Mouse (Mus musculus) spleen, embryonic (tissue): Measurements from ENCODE around the gene Tpst2.

Experiments
- CTCF ChIA-PET: fragments of 350-600 bp; sonication (Branson Sonifier 250); formaldehyde crosslinking; loops from one replicate; lab custom pipeline; 2022; lab: Charles Lee

The Tpst2 gene

DNA sequence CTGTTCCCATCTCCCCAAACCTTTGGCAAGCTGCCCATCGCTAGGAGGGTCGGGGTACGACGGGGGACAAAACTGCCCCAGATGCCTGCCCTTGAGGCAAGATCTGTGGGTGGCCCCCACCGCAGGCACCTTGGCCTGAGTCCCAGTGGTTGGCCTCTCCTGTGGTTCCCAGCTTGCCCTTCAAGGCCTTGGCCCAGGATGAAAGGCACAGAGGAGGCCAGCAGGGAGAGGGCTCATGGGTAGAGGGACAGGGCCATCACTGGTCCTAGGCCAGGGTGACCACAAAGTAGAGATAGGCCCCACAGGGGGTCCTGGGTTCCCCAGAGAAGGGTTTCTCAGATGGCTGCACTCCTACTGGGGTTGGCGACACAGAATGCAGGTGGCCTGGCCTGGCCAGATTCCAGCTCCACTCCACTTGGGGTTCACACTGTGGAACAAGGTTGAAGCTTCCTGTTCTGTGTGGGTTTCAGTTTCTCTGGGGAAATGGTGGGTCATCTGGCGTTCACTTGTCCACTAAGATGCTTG, 22.1 kb upstream of the Tpst2 start:
- CTCF ChIA-PET, result interaction anchor here (0.6 kb wide), 1 partner anchor 1888 kb away, joined by 4 read pairs; no protein-coding TSS in a partner anchor

DNA sequence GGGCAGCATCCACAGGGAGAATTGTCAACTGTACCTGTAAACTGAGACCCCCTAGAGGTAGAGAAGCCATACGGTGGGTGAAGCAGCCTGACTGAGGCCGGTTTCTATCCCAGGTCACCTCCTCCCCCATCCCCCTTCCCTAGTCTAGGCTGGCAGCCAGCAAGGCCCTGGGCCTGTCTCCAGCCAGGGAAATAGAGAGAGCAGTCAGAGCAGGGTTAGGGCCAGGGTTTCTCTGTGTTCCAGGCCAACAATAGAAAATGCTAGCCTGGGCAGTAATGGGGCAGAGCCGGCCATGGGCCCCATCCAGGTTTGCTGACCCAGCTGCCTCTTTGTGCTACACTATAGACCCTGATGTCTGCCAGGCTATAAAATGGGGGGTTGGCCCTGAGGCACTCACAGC, 21.1 kb upstream of the Tpst2 start, which contains the start of gene Crybb1:
Gene Crybb1 (plus strand): TSS at position 390 of the 400 bp plus-strand sequence.
- CTCF ChIA-PET, result interaction anchor here (0.6 kb wide), 1 partner anchor 54 kb away, joined by 3 read pairs; no protein-coding TSS in a partner anchor

DNA sequence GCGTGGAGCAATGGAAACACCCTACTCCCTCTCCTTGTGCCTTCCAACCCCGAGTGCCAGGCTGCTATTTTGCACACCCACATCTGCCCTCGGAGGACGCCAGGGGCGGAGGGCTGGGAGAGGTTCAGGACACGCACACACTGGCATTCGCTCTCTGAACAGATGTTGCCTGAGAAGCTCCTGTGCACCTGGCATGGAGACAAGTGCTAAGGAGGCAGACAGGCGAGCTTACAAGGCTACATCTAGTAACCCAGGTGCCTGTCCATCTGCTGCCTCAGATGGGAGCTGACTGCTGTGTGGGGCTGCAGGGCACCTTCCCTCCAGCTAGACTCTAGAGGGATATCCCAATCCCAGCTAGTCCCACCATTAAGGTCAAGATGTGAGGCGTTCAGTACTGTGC, 20.0 kb upstream of the Tpst2 start:
- CTCF ChIA-PET, result interaction anchor here (0.6 kb wide), 1 partner anchor 58 kb away, joined by 6 read pairs; no protein-coding TSS in a partner anchor

DNA sequence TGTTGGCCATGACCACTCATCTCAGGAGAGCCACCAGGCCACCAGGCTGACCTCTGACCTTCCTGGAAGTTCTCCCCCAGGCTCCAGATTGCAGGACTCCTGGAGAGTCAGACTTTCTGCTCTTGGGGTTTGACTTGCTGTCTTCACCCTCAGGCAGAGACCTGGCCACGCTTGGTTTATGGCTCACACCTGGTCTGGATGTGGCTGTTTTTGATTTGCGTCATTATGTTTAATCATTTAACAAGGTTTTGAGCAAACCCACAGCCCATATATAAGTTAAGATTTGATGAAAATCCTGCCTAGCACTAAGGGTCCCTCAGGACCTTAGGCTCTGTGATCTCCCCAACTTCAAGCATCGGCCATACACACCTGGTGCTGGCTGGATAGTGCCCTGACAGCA, 18.6 kb upstream of the Tpst2 start:
- CTCF ChIA-PET, result interaction anchor here (0.6 kb wide), 1 partner anchor 12 kb away, joined by 3 read pairs; no protein-coding TSS in a partner anchor

DNA sequence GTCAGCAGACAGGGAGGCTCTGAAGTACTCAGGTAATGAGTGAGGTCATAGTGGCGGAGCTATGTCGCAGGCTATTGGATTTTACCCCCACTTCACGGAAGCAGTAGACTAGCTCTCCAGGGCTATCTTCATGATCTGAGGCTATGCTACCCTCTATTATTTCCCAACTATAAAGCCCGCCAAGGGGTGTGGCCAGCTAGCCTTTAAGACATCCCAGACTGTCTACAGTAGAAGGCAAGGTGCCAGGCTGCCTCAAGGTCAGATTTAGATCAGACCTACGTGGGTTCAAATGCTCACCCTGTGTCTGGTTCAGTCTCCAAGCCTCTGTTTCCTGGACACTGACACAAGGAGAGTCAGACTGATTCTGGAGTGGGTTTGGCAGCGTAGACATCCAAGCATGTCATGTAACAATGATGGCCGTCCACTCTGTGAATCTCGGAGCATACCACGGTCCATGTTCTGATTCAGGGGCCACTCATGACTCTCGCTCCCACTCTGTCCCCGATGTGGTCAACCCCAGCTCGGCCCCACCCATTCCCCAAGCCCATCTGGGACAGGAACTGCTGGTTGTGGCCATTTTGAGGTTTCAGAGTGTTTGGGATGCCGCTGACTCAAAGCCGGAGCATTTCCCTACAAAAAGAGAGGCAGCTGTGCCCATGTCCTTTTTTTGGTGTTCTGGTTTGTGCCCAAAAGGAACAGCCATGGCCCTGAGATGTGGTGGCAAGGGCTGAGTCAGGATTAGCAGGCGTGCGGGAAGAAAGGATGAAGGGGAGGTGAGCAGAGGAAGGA, 16.4 kb upstream of the Tpst2 start:
- CTCF ChIA-PET, result no interaction called here

DNA sequence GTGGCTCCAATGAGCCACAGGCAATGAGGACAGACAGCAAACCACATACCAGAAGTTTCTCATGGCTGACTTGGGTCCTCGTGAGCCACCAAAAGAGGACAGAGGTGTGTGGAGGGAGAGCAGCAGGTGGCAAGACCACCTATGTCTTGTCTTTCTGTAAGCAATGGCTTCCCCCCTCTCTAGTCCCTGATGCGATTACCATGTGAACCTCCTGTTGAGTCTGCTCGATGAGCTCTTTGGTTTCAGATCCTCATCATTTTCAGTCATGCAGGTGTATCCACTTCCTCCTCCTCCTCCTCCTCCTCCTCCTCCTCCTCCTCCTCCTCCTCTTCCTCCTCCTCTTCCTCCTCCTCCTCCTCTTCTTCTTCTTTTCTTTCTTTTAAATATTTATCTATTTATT, 15.7 kb upstream of the Tpst2 start:
- CTCF ChIA-PET, result no interaction called here

DNA sequence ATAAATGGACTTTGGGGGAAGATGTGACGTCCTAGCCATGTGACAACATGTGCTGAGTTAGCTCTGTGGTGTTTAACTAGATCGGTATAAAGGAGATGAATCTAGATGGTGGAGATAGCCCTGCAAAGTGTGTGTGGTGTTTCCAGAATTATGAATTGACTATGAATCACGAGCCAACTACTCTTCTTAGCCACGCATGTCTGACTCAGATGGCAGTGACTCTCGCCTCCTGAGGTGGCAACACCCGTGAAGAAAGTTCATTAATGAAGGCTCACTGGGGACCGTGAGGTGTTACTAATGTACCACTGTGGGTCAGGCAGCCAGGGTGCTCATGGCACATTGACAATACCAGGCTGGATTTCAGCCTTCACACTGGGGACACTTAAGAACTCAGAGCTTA, 12.4 kb upstream of the Tpst2 start:
- CTCF ChIA-PET, result no interaction called here

DNA sequence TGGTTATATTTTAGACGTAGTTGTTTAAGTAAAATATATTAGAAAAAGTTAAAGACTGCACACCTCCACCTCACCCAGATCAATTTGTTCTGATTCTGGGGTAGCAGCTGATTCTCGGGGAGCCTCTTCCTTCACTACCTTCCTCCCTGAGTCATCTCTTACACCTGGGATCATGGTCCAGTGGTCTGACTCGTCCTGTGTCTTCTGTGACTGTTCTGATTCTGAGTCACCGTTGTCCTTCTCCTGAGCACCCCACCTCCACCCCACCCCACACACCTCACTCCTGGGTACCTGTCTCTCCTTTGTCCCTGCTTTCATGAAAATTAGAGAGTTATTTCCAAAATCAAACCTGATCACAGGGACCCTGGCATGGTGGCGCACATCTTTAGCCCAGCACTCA, 11.4 kb upstream of the Tpst2 start:
- CTCF ChIA-PET, result no interaction called here

DNA sequence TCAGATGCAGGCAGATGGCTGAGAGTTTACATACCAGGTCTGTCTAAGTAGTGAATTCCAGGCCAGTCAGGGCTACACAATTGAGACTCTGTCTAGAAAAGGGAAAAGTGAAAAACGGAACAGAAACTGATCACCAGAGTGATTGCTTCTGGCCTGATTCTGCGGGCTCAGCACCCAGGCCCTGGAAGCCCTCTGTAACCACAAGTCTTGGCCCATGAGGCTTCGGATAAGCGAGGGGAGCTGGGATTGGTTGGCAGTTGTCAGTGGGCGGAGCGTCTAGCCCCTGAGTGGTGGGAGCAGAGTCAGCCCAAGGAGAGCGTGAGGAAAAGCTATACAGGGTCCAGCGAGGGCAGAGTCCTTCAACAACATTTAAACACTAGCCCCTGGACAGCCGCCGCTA, 11.0 kb upstream of the Tpst2 start:
- CTCF ChIA-PET, result interaction anchor here (0.5 kb wide), 1 partner anchor 1496 kb away, joined by 3 read pairs; no protein-coding TSS in a partner anchor

DNA sequence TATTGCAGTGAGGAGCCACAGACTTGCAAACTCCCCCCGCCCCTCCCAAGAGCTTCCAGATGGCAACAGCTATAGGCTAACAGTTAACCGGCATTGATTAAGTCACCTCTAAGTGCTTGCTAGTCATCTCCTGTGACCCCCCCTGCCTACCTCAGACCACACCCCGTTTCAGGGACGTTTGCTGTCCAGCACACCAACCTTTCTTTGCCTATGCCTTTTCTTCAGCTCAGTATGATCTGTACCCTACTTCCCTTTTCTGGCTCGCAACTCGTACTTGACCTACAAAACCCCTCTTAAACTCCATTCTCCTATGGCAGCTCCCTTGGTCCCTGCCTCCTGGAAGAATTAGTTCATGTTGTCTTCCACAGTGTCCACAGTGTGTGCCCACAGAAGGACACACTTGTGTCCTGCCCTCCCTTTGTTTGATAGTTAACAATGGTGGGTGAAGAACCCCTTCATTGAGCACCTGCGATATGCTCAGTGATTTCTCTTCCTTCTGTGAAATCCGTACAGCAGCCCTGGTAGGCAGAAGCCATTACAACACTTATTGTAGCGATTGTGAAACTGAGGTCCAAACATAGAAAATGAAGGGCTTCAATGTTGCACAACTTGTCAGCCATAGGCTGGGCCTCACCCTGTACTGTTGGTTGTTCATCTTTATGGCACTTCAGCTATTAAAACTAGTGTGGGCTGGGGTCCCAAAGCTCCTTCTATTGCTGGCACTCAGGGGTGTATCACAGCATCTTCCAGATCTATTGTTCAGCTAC, 10.3 kb upstream of the Tpst2 start:
- CTCF ChIA-PET, result interaction anchor here (0.5 to 1.4 kb wide), 3 partner anchors 25 to 1546 kb away, joined by 3 to 4 read pairs (median 3); no protein-coding TSS in a partner anchor

DNA sequence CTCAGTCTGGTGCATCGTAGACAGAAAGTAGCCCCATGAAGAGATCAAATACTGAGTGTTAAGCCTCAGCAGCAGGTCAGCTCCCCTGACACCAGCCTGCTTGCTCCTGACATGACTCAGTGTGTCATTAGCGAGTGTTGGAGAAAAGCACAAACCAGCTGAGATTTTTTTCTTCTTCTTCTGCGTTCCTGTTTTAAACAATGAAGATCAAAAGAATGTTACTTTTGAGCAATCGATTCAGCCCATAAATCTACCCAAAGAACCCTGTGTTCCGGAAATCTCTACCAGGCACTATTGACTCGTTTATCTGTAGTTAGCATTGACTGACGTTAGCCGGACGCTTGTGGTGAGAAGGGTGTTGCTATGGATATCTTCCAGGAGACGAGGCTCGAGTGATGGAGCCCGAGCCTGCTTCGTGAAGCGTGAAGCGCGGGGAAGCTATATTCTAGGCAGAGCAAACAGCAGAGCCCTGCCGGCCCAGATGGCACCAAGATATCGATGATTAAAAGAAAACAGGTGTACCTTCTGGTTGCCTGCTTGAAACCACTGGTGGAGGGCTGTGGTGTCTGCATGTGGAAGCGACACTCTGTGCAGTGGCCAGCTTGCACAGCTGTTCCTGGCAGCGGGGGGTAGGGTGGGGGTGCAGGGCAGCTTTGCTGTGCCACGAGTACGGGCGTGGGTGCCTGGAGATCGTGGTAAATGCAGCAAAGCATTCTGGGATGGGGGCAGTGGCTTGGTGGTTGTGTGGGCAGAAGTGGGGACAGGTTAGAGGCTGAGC, 5.5 kb upstream of the Tpst2 start:
- CTCF ChIA-PET, result interaction anchor here (0.7 kb wide), 1 partner anchor 53 kb away, joined by 3 read pairs; no protein-coding TSS in a partner anchor

DNA sequence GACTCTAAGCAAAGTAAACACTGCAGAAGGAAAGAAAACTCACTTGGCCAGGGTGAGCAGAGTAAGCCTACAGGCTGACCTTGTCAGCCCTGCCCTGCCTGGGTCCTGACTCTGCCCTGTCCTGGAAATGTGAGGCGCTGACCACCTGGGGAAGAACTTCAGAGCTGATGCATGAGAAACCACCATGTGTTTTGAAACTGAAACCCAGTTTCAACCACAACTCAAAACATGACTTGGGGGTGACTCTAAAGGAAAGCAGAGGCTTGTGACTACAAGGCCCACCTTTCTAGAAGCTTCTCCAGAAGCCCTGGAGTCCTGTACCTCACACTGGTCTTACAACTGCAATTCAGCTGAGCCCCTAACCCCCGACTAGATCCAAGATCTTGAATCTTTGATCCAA, 3.6 kb upstream of the Tpst2 start:
- CTCF ChIA-PET, result interaction anchor here (0.6 kb wide), 1 partner anchor 44 kb away, joined by 3 read pairs; no protein-coding TSS in a partner anchor

DNA sequence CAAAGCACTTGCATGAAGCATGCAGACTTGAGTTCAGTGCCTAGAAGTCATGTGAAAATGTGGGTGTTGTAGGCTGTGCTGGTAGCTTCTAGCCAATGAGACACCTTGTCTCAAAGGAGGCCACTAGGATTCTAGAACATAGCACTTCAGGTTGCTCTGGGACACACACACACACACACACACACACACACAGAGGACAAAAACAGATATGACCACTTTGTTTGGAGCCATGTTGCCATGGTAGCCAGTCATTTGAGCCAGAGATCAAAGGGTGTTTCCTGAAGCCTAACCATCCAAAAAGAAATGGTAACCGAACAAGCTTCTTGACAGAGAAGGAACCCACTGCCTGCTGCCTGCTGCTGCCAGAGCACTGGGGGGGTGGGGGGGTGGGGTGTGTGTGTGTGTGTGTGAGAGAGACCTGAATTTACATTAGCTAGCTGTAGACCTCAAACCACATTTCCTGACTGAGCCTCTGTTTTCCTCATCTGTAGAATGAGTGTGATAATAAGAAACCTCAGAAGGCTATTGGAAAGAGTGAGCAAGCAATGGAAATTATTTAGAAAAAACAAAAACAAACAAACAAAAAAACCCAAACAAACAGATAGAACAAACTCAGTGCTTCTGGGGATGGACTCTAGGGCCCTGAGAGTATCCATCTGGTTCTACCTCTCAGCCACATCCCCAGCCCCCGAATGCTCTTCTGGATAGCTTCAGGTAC, 2.6 kb upstream of the Tpst2 start:
- CTCF ChIA-PET, result interaction anchor here (0.6 kb wide), 1 partner anchor 27 kb away, joined by 8 read pairs; no protein-coding TSS in a partner anchor

DNA sequence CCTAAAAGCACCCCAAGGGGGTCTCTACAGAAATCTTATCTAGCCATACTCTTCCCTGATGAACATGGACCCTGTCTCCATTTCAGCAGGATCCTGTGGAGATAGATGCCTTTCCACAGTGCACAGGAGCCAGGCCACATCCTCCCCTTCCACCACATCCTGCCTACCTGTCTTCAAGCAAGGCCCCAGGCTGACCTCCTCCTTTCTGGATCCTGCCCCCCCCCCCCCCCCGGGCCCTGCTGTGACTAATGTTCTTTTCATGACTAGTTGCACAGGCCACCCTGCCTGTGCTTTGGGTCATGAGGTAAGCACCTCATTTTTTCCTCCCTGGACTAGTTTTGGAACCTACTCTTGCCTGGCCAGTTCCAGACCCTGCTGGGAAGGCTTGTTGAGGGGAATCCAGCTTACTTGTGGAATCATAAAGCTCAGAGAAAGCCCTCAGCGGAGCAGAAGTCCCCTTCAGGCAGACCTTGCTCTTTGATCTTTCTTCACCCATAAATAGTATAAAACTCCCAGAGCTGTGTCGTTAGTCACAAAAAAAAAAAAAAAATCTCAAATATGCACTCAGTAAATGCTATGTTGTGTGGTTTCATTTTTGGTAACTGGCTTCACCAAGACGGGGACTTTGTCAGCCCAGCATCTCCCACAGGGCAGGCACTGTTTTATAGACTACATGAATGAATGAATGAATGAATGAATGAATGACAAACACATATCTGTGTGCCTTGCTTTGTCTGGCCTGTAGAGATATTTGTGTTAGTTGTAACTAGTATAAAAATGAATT, 1.3 kb upstream of the Tpst2 start:
- CTCF ChIA-PET, result no interaction called here

DNA sequence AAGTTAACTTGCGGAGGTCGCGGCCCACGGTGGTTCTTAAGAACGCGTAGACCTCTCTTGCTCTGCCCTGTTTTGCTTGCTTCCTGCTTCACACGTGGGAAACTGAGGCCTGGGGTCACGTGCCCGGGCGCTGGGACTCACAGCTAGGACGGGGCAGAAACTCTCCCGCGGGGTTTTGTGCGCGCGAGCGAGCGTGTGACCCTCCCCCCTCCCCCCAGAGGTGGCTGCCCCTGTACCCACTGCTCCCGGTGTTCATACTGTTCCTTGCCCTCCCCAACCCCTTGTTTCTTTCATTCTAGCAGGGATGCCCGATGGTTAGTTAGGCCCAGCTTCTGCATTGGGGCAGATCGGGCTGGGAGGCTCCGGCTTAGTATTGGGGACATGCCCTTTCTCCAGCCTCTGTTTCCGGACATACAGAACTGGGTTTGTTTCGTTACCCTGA, 437 bp downstream of the Tpst2 start:
- CTCF ChIA-PET, result interaction anchor here (0.7 kb wide), 2 partner anchors 50 to 55 kb away, joined by 5 to 17 read pairs; no protein-coding TSS in a partner anchor

DNA sequence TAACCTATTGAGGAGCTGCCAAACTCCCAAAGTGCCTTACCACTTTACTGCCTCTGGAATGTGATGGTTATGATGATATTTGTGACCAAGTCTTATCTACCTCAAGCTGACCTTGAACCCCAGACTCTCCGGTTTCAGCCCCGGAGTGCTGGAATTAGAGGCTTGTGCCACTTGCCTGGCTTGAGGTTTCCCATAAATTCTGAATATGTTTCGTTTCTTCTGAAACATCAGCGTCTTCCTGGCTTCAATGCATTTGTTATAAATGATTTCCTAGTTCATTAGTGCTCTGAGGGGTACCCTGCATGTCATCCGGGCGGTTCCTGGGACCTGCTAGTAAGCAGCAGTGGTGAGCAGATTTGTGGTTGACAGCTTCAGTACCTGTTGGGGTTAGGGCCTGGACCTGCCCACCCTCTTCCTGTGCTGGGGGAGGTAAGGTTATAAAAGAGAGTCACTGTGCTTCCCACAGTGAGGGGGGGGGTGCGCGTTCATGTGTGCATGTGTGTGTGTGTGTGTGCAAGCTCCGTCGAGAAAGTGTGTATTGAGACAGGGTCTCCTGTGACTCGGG, 1.5 kb downstream of the Tpst2 start:
- CTCF ChIA-PET, result interaction anchor here (1.7 kb wide), 1 partner anchor 9 kb away, joined by 4 read pairs; no protein-coding TSS in a partner anchor

DNA sequence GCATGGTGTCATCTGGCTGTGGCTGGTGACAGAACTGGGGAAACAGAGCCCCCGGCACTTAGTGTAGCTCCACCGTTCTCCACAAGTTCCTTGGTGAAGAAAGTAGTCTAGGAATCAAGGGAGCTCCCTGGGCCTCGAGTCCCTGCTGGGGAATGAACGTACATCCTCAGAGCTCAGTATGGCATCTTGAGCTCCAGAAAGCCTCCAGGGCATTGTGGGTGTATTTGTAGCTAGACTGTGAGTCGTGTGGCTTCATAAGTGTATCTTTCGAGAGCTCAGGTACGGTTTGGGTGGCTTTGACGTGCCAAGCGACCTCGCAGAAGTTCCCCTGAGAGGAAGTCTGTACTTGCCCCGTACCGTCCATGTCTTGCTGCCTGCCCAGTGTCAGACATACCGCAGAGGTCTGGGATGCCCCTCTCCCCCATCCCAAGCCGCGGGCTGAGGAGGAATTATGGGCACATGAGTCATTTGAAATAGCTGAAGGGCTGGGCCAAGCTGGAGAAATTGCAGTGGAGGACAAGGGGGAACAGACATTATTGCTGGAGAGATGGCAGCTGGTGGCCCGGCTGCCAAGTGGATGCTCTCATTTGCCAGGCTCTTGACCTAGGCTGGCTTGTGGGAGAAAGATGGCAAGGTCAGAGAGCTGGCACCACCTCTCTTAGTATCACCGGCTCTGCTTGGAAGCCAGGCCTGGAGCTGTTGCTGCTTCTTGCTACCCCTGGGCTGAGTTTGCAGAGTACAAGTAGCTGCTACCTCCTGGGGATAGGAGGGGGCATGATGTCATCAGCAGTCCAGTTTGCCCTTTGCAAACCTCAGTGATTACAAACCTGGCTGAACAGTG, 2.9 kb downstream of the Tpst2 start:
- CTCF ChIA-PET, result interaction anchor here (0.5 to 1.7 kb wide), 3 partner anchors 7 to 34 kb away, joined by 3 to 4 read pairs (median 3); no protein-coding TSS in a partner anchor

DNA sequence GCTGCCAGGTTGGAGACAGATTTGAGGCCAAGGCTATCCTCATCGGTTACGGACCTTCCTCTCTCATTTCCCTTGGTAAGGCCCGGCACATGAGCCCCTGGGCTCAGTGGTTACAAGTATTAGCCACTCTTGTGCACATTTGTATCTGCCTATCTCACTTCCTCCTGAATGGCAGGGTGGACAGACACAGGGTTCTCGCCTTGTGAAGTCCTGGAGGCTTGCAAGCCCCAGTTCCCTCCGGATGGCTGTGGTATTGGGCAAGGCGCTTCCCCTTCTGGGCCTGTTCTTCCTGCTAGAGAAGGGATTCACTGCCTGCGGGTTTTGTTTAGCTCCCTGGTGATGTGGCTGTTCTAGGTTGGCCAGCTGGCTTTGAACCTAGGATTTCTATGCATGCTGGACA, 3.7 kb downstream of the Tpst2 start:
- CTCF ChIA-PET, result interaction anchor here (0.5 kb wide), 1 partner anchor 33 kb away, joined by 3 read pairs; no protein-coding TSS in a partner anchor
